Mouse (Mus musculus) forebrain, postnatal 0 days (tissue): ENCODE data around the gene Gm43951. TPM values are rescaled to one million over a fixed set of nuclear protein-coding genes. Genes with fewer than 3 reads are reported as not detected.
A peak's percentile ranks its signal among the peaks of the same experiment; 100 is the strongest.

Experiments used
- ATAC-seq: fragments of 200-750 bp; cut with Nextera tagmentation; 2 replicates; pipeline ENCODE4 v1.8.0; 2017; ENCODE audit warnings: mild to moderate bottlenecking, moderate library complexity
- DNase-seq: peaks from one replicate; pipeline ENCODE4 v3.0.0-alpha.2; 2015
- H3K27ac ChIP-seq: fragments of 300-500 bp; sonication (generic); 2 replicates; pipeline ENCODE4 v1.5.1; 2014; ENCODE audit warnings: low read depth, mild to moderate bottlenecking, antibody characterized with exemption, low read length, moderate library complexity, mixed read lengths
- H3K27me3 ChIP-seq: fragments of 300-500 bp; sonication (generic); 2 replicates; pipeline ENCODE4 v1.6.1; 2014; ENCODE audit warnings: mild to moderate bottlenecking, low read length, mixed read lengths; ENCODE audit not compliant: insufficient read depth
- H3K36me3 ChIP-seq: fragments of 300-500 bp; sonication (generic); 2 replicates; pipeline ENCODE4 v1.6.1; 2014; ENCODE audit warnings: mild to moderate bottlenecking, moderate library complexity; ENCODE audit not compliant: insufficient read depth
- H3K4me1 ChIP-seq: fragments of 300-500 bp; sonication (generic); 2 replicates; pipeline ENCODE4 v1.6.1; 2014; ENCODE audit warnings: antibody characterized with exemption; ENCODE audit not compliant: insufficient read depth
- H3K4me2 ChIP-seq: fragments of 300-500 bp; sonication (generic); 2 replicates; pipeline ENCODE4 v1.6.1; 2014; ENCODE audit warnings: low read depth, mild to moderate bottlenecking, moderate library complexity
- H3K4me3 ChIP-seq: fragments of 300-500 bp; sonication (generic); 2 replicates; pipeline ENCODE4 v1.5.1; 2014; ENCODE audit warnings: low read depth, low read length, mixed read lengths
- H3K9ac ChIP-seq: fragments of 300-500 bp; sonication (generic); 2 replicates; pipeline ENCODE4 v1.6.1; 2014; ENCODE audit warnings: mild to moderate bottlenecking
- H3K9me3 ChIP-seq: fragments of 300-500 bp; sonication (generic); 2 replicates; pipeline ENCODE4 v1.6.1; 2016; ENCODE audit warnings: low read length
- CTCF ChIP-seq: sonication (generic); IDR thresholded peaks from 2 replicates; pipeline ENCODE4 v1.5.1; 2016; ENCODE audit warnings: antibody characterized with exemption, control low read depth, low read depth
- WGBS: fragments of 180-500 bp; shearing (Covaris S2); extraction: QIAGEN DNeasy Blood & Tissue Kit; methylation state at CpG from one replicate; pipeline ENCODE4 v1.1.7; 2014; 5-methylcytosine and 5-hydroxymethylcytosine counted together
- polyA plus RNA-seq: library from polyadenylated mRNA; unstranded; fragments of >200 nt; fragmentation: Nextera tagmentation; extraction: Ambion mirVana; gene quantifications from 2 replicates; pipeline ENCODE4 v1.2.1, GENCODE M21; 2015
- total RNA-seq: library from RNA; depleted of rRNA; stranded (reverse); fragments of >200 nt; gene quantifications from 2 replicates; pipeline ENCODE4 v1.2.3, GENCODE M21; 2014

The Gm43951 gene
- total and polyA plus RNA-seq, 2 experiments from 2014 or later, result 0.62 to 3.6 TPM

DNA sequence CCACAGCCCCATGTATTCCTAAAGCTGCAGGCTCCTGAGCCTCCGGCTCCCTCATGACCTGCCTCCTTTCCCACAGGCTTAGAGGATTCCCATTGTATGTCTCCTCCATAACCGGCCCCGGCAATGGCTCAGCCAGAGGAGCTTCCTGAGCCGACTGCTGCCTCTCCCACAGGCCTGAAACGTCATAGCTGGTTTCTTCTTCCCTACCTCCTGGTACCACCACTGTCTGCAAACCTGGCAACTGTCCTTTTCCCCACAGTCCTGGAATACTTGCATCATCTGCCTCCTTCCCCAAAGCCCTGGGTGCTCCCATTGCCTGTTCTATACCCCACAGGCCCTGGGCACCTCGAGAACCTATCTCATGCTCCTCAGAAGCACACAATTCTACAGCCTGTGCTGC lies 1.4 kb downstream of the Gm43951 start:
- Histone ChIP-seq H3K4me3 (peak overlapping the region; percentile 77; the same call in 1 of the 2 replicates), H3K27ac (no peak overlapping the region), H3K9me3 (no peaks in the 10 kb centered on the region), H3K4me1 (peaks cover 13% of the 10 kb centered on the region), H3K36me3 (peaks cover 13% of the 10 kb centered on the region), H3K4me2 (peak overlapping the region; percentile 83), H3K9ac (peak overlapping the region; percentile 80), H3K27me3 (no peaks in the 10 kb centered on the region)
- WGBS, result 89% methylated on average over 6 of the region's 6 CpGs
- no peak for TF ChIP-seq CTCF
- no peak for ATAC-seq
- no peak for DNase-seq

DNA sequence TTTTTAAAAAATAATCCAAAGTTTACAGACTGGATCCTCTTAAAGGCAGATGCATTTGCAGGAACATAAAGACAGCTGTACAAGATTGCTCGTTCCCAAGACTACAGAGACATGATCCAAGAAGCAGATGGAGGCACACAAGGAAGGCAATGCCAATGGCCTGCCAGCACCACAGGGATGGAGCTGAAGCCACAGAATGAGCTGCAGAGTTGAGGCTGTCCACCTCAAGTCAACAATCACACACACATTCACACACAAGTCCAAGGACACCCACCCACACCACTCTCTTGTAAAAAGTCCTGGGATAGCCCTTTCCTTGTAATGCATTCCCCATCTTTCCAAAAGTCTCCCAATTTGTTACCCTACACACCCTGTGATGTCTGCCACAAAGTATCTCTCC lies 3.2 kb downstream of the Gm43951 start:
- Histone ChIP-seq H3K27me3 (no peaks in the 10 kb centered on the region), H3K36me3 (peaks cover 12% of the 10 kb centered on the region), H3K4me1 (peaks cover 13% of the 10 kb centered on the region), H3K4me3 (no peak overlapping the region), H3K9me3 (no peaks in the 10 kb centered on the region), H3K4me2 (no peak overlapping the region), H3K27ac (no peak overlapping the region), H3K9ac (no peak overlapping the region)
- ATAC-seq (no peak), DNase-seq (no peak)
- TF ChIP-seq CTCF, result no peak
- 46% methylated on average over 1 of the region's 1 CpGs for WGBS

DNA sequence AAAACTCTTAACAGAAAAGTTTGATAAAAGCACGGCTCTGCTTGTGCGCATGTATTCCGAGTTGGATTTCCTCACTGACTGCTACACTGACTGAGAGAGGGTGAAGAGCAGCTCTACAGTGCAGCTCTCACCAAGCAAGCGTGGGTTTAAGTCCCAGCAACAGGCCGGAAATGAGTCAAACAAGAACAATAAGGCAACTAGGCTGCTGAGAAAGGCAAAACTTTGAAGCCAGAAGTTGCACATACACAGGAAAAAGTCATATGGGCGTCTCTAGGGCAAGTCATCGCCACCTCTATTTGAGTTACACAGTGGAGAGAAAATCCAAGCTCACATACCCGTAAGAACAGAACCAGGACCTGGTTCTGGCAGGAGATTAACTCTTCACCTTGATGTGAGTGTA lies 10.1 kb downstream of the Gm43951 start:
- Histone ChIP-seq H3K4me1 (no peaks in the 10 kb centered on the region), H3K4me2 (no peak overlapping the region), H3K9ac (no peak overlapping the region), H3K27me3 (no peaks in the 10 kb centered on the region), H3K9me3 (no peaks in the 10 kb centered on the region), H3K27ac (no peak overlapping the region), H3K36me3 (peaks cover 25% of the 10 kb centered on the region), H3K4me3 (no peak overlapping the region)
- no peak for TF ChIP-seq CTCF
- ATAC-seq, result no peak
- DNase-seq, result no peak
- 89% methylated on average over 8 of the region's 8 CpGs for WGBS

DNA sequence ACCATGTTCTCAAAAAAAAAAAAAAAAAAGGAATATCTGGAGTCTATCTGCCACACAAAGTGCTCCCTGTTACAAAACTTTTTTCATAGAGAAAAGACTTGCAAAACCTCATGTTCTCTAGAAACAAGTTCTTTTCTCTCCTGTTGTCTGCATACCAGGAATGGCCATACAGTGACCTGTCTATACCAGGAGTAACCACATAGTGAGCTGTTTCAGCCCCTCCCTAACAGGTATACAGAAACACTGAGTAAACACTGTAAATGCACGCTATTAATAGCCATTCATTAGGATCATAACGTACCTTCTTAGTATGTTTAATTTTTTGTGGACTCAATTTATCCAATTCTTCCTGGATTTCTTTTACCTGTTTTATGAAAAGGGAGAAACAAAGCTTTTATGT lies 12.4 kb downstream of the Gm43951 start:
- Histone ChIP-seq H3K4me2 (no peak overlapping the region), H3K36me3 (peaks cover 32% of the 10 kb centered on the region), H3K9me3 (no peaks in the 10 kb centered on the region), H3K4me3 (no peak overlapping the region), H3K4me1 (no peaks in the 10 kb centered on the region), H3K9ac (no peak overlapping the region), H3K27me3 (no peaks in the 10 kb centered on the region), H3K27ac (no peak overlapping the region)
- 96% methylated on average over 2 of the region's 2 CpGs for WGBS
- no peak for DNase-seq
- TF ChIP-seq CTCF, result no peak
- ATAC-seq, result no peak

DNA sequence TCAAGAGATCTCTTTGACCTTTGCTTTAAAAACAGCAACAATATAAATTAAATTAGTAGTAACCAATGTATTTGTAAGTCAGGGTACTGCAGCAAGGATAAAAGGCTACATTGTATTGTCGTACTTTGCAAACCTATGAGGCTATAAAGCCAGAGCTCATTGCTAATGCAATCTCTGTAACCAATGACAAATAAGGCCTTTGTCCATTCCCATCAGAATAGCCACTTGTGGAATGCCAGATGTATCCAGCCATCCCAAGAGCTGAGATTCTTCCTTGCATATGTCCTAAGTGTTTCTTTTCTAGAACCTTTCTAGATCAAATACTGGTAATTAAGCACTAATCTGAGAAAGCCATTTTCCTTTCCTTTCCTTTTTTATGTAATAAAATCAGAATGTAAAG lies 15.8 kb downstream of the Gm43951 start:
- no peak for TF ChIP-seq CTCF
- 60% methylated on average over 1 of the region's 1 CpGs for WGBS

DNA sequence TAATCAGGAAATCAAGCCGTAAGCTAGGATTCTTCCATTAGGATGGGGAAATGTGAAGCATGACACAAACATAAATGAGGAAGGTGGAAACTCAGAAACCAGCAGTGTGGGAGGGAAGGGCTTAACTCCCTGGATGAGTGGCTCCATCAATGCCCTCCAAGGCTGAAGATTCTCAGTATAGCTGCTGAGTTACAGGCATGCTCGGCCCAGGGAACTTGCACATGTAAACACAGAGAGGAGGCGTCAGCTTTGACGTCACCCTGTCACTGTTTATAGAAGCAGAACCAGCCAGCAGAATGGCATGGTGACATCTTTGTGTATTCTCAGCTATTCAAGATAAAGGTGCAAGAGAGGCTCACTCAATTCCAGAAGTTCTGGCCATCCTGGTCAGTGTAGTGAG lies 22.4 kb downstream of the Gm43951 start:
- Histone ChIP-seq H3K4me1 (no peaks in the 10 kb centered on the region), H3K9ac (no peak overlapping the region), H3K4me2 (no peak overlapping the region), H3K36me3 (peaks cover 14% of the 10 kb centered on the region), H3K27me3 (no peaks in the 10 kb centered on the region), H3K4me3 (no peak overlapping the region), H3K9me3 (no peaks in the 10 kb centered on the region), H3K27ac (no peak overlapping the region)
- ATAC-seq, result no peak
- DNase-seq, result no peak
- TF ChIP-seq CTCF, result no peak
- 80% methylated on average over 4 of the region's 4 CpGs for WGBS

More for the DNA sequence above, 15.8 kb downstream of the Gm43951 start:
- no peak for DNase-seq
- Histone ChIP-seq H3K4me1 (no peaks in the 10 kb centered on the region), H3K27me3 (no peaks in the 10 kb centered on the region), H3K9me3 (no peaks in the 10 kb centered on the region), H3K4me3 (no peak overlapping the region), H3K27ac (no peak overlapping the region), H3K36me3 (peaks cover 24% of the 10 kb centered on the region), H3K9ac (no peak overlapping the region), H3K4me2 (no peak overlapping the region)
- ATAC-seq, result no peak

DNA sequence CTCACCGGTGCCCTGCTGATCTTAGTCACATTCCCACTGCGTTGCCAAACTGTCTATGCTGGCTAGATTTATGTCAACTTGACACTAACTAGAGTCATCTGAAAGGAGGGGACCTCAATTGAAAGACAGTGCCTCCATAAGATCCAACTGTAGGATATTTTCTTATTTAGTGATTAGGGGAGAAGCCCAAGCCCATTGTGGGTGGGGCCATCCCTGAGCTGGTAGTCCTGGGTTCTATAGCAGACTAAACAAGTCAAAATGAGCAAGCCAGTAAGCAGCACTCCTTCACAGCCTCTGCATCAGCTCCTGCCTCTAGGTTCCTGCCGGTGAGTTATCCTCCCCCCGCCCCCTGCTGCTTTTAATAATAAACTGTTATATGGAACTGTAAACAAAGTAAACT lies 25.5 kb downstream of the Gm43951 start:
- Histone ChIP-seq H3K27ac (no peak overlapping the region), H3K27me3 (no peaks in the 10 kb centered on the region), H3K9me3 (no peaks in the 10 kb centered on the region), H3K4me2 (no peak overlapping the region), H3K4me3 (no peak overlapping the region), H3K9ac (no peak overlapping the region), H3K4me1 (no peaks in the 10 kb centered on the region), H3K36me3 (peaks cover 31% of the 10 kb centered on the region)
- WGBS, result 95% methylated on average over 4 of the region's 4 CpGs
- ATAC-seq, result no peak
- no peak for DNase-seq
- no peak for TF ChIP-seq CTCF

DNA sequence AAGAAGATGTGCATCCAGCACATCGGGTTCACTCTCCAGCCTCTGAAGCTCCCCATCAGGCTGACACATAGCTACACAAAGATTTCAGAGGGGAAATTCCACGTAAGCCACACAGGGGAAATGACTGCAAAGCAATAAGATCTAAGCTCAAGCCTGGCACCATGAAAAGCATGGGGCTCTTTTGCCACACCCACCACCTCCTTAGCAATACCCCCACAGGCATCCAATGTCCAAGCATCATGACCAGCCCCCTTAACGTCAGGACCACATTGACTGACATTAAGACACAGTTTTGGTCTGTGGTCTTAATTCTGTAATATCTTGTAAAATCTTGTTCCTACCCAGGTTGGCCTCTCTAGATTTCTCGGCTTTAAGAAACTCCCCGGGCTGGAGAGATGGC lies 26.1 kb downstream of the Gm43951 start:
- Histone ChIP-seq H3K27me3 (no peaks in the 10 kb centered on the region), H3K9me3 (no peaks in the 10 kb centered on the region), H3K4me1 (no peaks in the 10 kb centered on the region), H3K36me3 (peaks cover 37% of the 10 kb centered on the region), H3K27ac (no peak overlapping the region), H3K4me2 (no peak overlapping the region), H3K4me3 (no peak overlapping the region), H3K9ac (no peak overlapping the region)
- WGBS, result 89% methylated on average over 5 of the region's 5 CpGs
- ATAC-seq (no peak), DNase-seq (no peak)
- TF ChIP-seq CTCF, result no peak
